Mouse (Mus musculus) small intestine, adult 2 months (tissue): ENCODE measurements around the gene Zfp654. TPM values are rescaled to one million over a fixed set of nuclear protein-coding genes. Genes with fewer than 3 reads are reported as not detected.

Source experiments
- H3K27ac ChIP-seq: fragments of 200-500 bp; 2 replicates; pipeline ENCODE4 v1.5.1; 2012; ENCODE audit warnings: low read depth, low read length, control low read depth, inconsistent platforms; ENCODE audit not compliant: insufficient read depth
- H3K27me3 ChIP-seq: fragments of 200-500 bp; 2 replicates; pipeline ENCODE4 v1.6.1; 2012; ENCODE audit warnings: mild to moderate bottlenecking, moderate library complexity, low read length, inconsistent platforms; ENCODE audit not compliant: control insufficient read depth, insufficient read depth
- H3K36me3 ChIP-seq: fragments of 200-500 bp; 2 replicates; pipeline ENCODE4 v1.6.1; 2012; ENCODE audit warnings: mild to moderate bottlenecking, low read length, control low read depth, inconsistent platforms; ENCODE audit not compliant: control insufficient read depth, insufficient read depth
- H3K4me1 ChIP-seq: fragments of 200-500 bp; 2 replicates; pipeline ENCODE4 v1.6.1; 2012; ENCODE audit warnings: low read length, inconsistent platforms, mixed read lengths; ENCODE audit not compliant: control insufficient read depth, insufficient read depth, insufficient read length
- H3K4me3 ChIP-seq: fragments of 200-500 bp; 2 replicates; pipeline ENCODE4 v1.5.1; 2012; ENCODE audit warnings: low read depth, mild to moderate bottlenecking, control low read depth, inconsistent platforms, low read length, moderate library complexity
- CTCF ChIP-seq: fragments of 200-500 bp; IDR thresholded peaks from 2 replicates; pipeline ENCODE4 v1.5.1; 2012; ENCODE audit warnings: low read depth, mild to moderate bottlenecking, control low read depth, inconsistent platforms, low read length, moderate library complexity, mixed read lengths; ENCODE audit not compliant: insufficient replicate concordance, insufficient read length; ENCODE audit errors: extremely low read depth
- POLR2A ChIP-seq: fragments of 200-500 bp; IDR thresholded peaks from 2 replicates; pipeline ENCODE4 v1.6.1; 2012; ENCODE audit warnings: low read depth, mild to moderate bottlenecking, control low read depth, inconsistent platforms, low read length, moderate library complexity
- WGBS: fragments of 180-500 bp; shearing (Covaris S2); methylation state at CpG from one replicate; pipeline ENCODE4 v1.1.7; 2018; 5-methylcytosine and 5-hydroxymethylcytosine counted together
- polyA plus RNA-seq: library from polyadenylated mRNA; depleted of rRNA; stranded (reverse); fragments of >200 nt; gene quantifications from 2 replicates; pipeline ENCODE4 v1.2.3, GENCODE M21; 2012; rRNA removed

The Zfp654 gene
- polyA plus RNA-seq, 1 experiment: 0.37 TPM

DNA sequence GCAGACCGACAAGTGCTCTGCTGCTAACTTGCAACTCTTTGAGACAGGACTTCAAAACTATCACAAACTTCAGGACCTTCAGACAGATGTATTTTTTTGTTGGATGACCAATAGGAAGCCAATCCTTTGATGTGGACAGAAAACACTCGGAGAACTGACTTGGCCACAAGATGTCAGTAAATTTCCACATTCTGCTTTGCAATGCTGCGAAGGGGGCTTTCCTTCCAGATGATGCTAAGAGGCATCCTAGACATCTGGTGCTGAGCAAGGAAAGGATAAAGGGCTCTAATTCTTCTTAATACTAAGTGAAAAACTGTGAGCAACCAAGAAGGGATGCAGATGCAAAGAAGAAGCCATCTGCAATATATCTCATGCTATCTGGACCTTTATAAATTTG, 96.7 kb downstream of the Zfp654 start:
- Histone ChIP-seq H3K4me3 (no peak overlapping the region), H3K36me3 (no peaks in the 10 kb centered on the region), H3K27ac (no peak overlapping the region), H3K4me1 (no peaks in the 10 kb centered on the region), H3K27me3 (no peaks in the 10 kb centered on the region)
- TF ChIP-seq POLR2A: no peak
- 41% methylated on average over 3 of the region's 3 CpGs for WGBS

- no peaks in the 10 kb centered on the region for H3K36me3 ChIP-seq
- no peak overlapping the region for H3K27ac ChIP-seq
- H3K4me1 ChIP-seq: no peaks in the 10 kb centered on the region
- no peaks in the 10 kb centered on the region for H3K27me3 ChIP-seq
- TF ChIP-seq CTCF (no peak), POLR2A (no peak)
- no peak overlapping the region for H3K4me3 ChIP-seq
- WGBS: 46% methylated on average over 3 of the region's 3 CpGs
Observed at GRCm38 (mm10) chr16:64753990-64754742, 97.3 kb downstream of the Zfp654 start.

DNA sequence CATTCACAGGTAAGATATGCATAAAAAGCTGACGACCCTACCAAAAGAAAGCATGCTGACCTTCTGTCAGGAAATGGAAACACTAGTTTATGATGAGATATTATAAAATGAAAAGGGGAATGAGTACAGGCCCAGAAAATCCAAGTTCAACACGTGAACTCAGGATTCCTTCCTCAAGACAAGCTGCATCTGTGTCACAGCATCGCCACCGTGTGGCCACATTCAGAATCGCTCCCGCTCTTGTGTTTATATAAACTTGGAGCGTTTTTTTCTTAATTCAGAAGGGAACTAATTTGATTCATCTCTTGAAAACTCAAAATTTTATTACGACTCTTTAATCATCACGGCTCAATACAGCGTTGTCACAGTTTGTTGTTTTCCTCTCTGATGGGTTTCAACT, 103.2 kb downstream of the Zfp654 start:
- Histone ChIP-seq H3K4me3 (no peak overlapping the region), H3K4me1 (no peaks in the 10 kb centered on the region), H3K27me3 (no peaks in the 10 kb centered on the region), H3K27ac (no peak overlapping the region), H3K36me3 (no peaks in the 10 kb centered on the region)
- no peak for TF ChIP-seq POLR2A
- peak; percentile 93; the same call in 1 of the 2 replicates for TF ChIP-seq CTCF
- 10% methylated on average over 10 of the region's 10 CpGs for WGBS

DNA sequence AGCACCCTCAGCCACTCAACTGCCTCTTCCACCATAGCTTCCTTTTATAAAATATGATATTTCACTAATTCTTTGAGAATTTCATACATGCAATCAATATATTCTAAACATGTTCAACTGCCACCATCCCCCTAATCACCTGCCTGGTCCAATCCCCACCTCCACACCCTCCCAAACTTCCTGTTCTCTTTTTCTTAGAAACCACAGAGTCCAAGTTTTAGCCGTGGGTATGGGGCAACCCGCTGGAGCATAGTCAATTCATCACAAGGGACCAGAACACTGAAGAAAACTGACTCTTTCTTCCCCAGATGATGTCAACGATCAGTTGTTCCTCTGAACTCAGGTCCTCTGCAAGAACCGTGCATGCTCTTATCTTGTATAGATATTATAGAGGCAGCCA, 106.4 kb downstream of the Zfp654 start:
- H3K36me3 ChIP-seq: no peaks in the 10 kb centered on the region
- no peak overlapping the region for H3K27ac ChIP-seq
- WGBS: 42% methylated on average over 4 of the region's 4 CpGs
- no peaks in the 10 kb centered on the region for H3K4me1 ChIP-seq
- TF ChIP-seq CTCF (no peak), POLR2A (no peak)
- no peaks in the 10 kb centered on the region for H3K27me3 ChIP-seq
- no peak overlapping the region for H3K4me3 ChIP-seq

DNA sequence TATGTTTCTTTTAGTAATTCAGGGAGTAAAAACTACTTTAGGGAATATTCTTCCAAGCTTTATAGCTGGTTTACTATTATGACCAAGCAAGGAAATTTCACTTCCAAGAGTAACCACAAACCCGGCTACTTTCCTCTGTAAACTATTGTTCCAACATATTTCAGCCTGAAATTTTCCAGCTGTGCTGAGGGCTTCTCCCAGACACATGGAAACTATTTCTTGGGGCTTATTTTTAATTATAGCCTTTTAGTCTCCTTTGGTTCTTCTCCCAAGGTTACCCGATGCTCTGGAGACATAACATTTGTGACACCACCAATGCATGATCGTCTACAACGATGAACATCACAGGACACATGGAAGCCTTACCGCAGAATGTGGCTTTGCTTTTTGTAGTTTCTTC, 114.2 kb downstream of the Zfp654 start:
- 83% methylated on average over 5 of the region's 5 CpGs for WGBS
- TF ChIP-seq CTCF: no peak
- TF ChIP-seq POLR2A: no peak
- no peaks in the 10 kb centered on the region for H3K4me1 ChIP-seq
- no peaks in the 10 kb centered on the region for H3K36me3 ChIP-seq
- H3K4me3 ChIP-seq: no peak overlapping the region
- H3K27ac ChIP-seq: no peak overlapping the region
- H3K27me3 ChIP-seq: no peaks in the 10 kb centered on the region

Other genes with a start within 250 kb of the Zfp654 start
- not detected in 2 replicates for gene Csnka2ip, start 249.2 kb downstream of the Zfp654 start, polyA plus RNA-seq
- 0.70 and 1.4 TPM in 2 replicates for gene 4930453N24Rik, start 80.5 kb downstream of the Zfp654 start, polyA plus RNA-seq
- 1.6 and 3.8 TPM in 2 replicates for gene Cggbp1, start 344 bp upstream of the Zfp654 start, polyA plus RNA-seq